ENCODE assay signal across 8 mouse cellular contexts in the genomic region with DNA sequence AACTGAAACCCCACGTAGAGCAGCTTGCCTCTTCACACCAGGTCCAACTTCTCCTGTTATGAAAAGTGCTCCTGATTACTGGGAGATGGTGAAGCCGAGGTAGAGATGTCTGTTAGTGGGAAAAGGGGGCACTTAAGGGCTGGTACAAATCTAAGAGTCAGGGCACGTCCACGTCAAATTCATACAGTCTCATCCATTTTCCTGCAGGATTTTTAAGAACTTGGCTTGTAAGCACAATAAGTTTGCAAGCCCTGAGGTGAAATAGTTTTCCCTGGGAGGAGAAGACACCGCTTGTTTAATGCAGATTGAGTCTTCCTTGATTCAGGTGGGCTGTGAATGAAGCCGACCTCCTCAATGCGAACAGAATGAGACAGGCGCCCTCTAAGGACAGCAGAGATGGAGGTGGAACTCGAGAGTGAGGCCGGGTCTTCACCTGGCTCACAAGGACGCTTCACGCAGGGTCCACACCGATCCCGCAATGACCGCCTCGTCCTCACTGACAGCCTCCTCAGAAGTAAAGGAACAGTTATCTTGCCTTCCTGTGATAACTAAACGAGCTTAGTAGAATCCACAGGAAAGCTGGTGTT. TPM values are rescaled to one million over a fixed set of nuclear protein-coding genes. Genes with fewer than 3 reads are reported as not detected.
DNase-seq lines count a peak whose midpoint lies in the region; ATAC-seq and TF ChIP-seq lines count a peak whose summit lies in the region.

No protein-coding gene starts in this region.

- DNase-seq in layer of hippocampus, adult 2 months (ENCODE audit: low spot score in 2 of 2) = no peak
- no peak for DNase-seq in layer of hippocampus, postnatal 25 days (ENCODE audit: extremely low spot score in 1 of 2, low spot score in 1 of 2)
- DNase-seq in MN1 (ENCODE audit: low spot score) = peak; percentile 18
- peak; percentile 58 for DNase-seq in embryo, embryonic 10.5 days (ENCODE audit: low spot score)
- DNase-seq in layer of hippocampus, adult 8-10 months (ENCODE audit: low spot score in 2 of 2) = no peak
- DNase-seq in testis, postnatal 14 days (ENCODE audit: low spot score) = no peak

- 2% methylated on average over 17 of the region's 17 CpGs for WGBS in hindbrain, embryonic 16.5 days
- WGBS in midbrain, embryonic 16.5 days = 2% methylated on average over 17 of the region's 17 CpGs

- H3K27me3 ChIP-seq in hindbrain, embryonic 16.5 days (replicated peaks; ENCODE audit: control insufficient read depth, insufficient read depth, low read length) = no peaks in the 10 kb centered on the region
- no peaks in the 10 kb centered on the region for H3K27me3 ChIP-seq in midbrain, embryonic 16.5 days (ENCODE audit: control insufficient read depth, insufficient read depth, low read depth, low read length)

- H3K4me3 ChIP-seq in layer of hippocampus, adult 2 months = peak overlapping the region; percentile 70
- H3K4me3 ChIP-seq in hindbrain, embryonic 16.5 days (ENCODE audit: low read length) = peak overlapping the region; percentile 51
- H3K4me3 ChIP-seq in midbrain, embryonic 16.5 days (ENCODE audit: low read depth, low read length) = peak overlapping the region; percentile 48

- H3K9me3 ChIP-seq in hindbrain, embryonic 16.5 days (ENCODE audit: control insufficient read depth, low read length) = no peaks in the 10 kb centered on the region
- no peaks in the 10 kb centered on the region for H3K9me3 ChIP-seq in midbrain, embryonic 16.5 days (replicated peaks; ENCODE audit: control insufficient read depth, low read length, poor library complexity, severe bottlenecking)

- H3K4me1 ChIP-seq in hindbrain, embryonic 16.5 days (ENCODE audit: control insufficient read depth, insufficient read depth, low read depth, low read length) = peaks cover 9% of the 10 kb centered on the region
- H3K4me1 ChIP-seq in midbrain, embryonic 16.5 days (ENCODE audit: control insufficient read depth, insufficient read depth, low read length) = peaks cover 12% of the 10 kb centered on the region

- peak; percentile 22 for TF ChIP-seq CTCF in layer of hippocampus, adult 2 months (conservative IDR thresholded peaks at IDR 0.05)

- H3K9ac ChIP-seq in hindbrain, embryonic 16.5 days (ENCODE audit: low read depth, low read length) = peak overlapping the region; percentile 66
- H3K9ac ChIP-seq in midbrain, embryonic 16.5 days (ENCODE audit: low read depth, low read length) = peak overlapping the region; percentile 62

- peak overlapping the region; percentile 94 for H3K27ac ChIP-seq in layer of hippocampus, adult 2 months
- peak overlapping the region; percentile 69 for H3K27ac ChIP-seq in hindbrain, embryonic 16.5 days (ENCODE audit: low read depth, low read length)
- peak overlapping the region; percentile 73 for H3K27ac ChIP-seq in midbrain, embryonic 16.5 days (ENCODE audit: low read length)

- peak overlapping the region; percentile 57 for H3K4me2 ChIP-seq in hindbrain, embryonic 16.5 days (ENCODE audit: low read length)
- H3K4me2 ChIP-seq in midbrain, embryonic 16.5 days (ENCODE audit: low read length) = peak overlapping the region; percentile 52

- H3K36me3 ChIP-seq in hindbrain, embryonic 16.5 days (ENCODE audit: control insufficient read depth, insufficient read depth, low read length) = no peaks in the 10 kb centered on the region
- H3K36me3 ChIP-seq in midbrain, embryonic 16.5 days (ENCODE audit: control insufficient read depth, insufficient read depth, low read length) = no peaks in the 10 kb centered on the region

- ATAC-seq in hindbrain, embryonic 16.5 days = peak; percentile 0; the same call in 1 of the 2 replicates
- ATAC-seq in midbrain, embryonic 16.5 days = 0 out of 2 replicates have a peak, but pooled peaks have one; percentile 0

RNA-seq across cellular contexts. Expression of a gene that starts 34.7 kb away (rescaled TPM):
- not detected for total RNA-seq in layer of hippocampus, adult 2 months (2021)
- total RNA-seq in layer of hippocampus, postnatal 25 days (2021) = not detected
- polyA plus RNA-seq in hindbrain, embryonic 16.5 days (2015; fragmentation: Nextera tagmentation; extraction: Ambion mirVana) = not detected in 2 replicates
- polyA plus RNA-seq in midbrain, embryonic 16.5 days (2015; fragmentation: Nextera tagmentation; extraction: Ambion mirVana) = not detected in 2 replicates
- not detected for total RNA-seq in layer of hippocampus, adult 8-10 months (2022)

RNA-seq across cellular contexts. Expression of a gene that starts 40.7 kb away (rescaled TPM):
- 10 to 100 TPM; 50.3 to 50.9 TPM for total RNA-seq in layer of hippocampus, adult 2 months (2021)
- 10 to 100 TPM; 52.9 to 54.8 TPM for total RNA-seq in layer of hippocampus, postnatal 25 days (2021)
- polyA plus RNA-seq in hindbrain, embryonic 16.5 days (2015; fragmentation: Nextera tagmentation; extraction: Ambion mirVana) = 3.0 and 3.2 TPM in 2 replicates
- polyA plus RNA-seq in midbrain, embryonic 16.5 days (2015; fragmentation: Nextera tagmentation; extraction: Ambion mirVana) = 3.3 and 3.6 TPM in 2 replicates
- total RNA-seq in layer of hippocampus, adult 8-10 months (2022) = 10 to 100 TPM; 49.6 to 55.3 (median 53.3) TPM

RNA-seq across cellular contexts. Expression of a gene that starts 56.0 kb away (rescaled TPM):
- total RNA-seq in layer of hippocampus, adult 2 months (2021) = not detected
- total RNA-seq in layer of hippocampus, postnatal 25 days (2021) = not detected
- not detected in 2 replicates for polyA plus RNA-seq in hindbrain, embryonic 16.5 days (2015; fragmentation: Nextera tagmentation; extraction: Ambion mirVana)
- not detected in 2 replicates for polyA plus RNA-seq in midbrain, embryonic 16.5 days (2015; fragmentation: Nextera tagmentation; extraction: Ambion mirVana)
- not detected for total RNA-seq in layer of hippocampus, adult 8-10 months (2022)

Comparison
In these comparisons a context has a peak if more than half of its experiments do, and no peak if none do; other contexts are left out.
1. DNase-seq: peak in MN1 (single experiment) and embryo, embryonic 10.5 days (single experiment); none in layer of hippocampus, adult 2 months (0 of 2), layer of hippocampus, postnatal 25 days (0 of 2), layer of hippocampus, adult 8-10 months (0 of 2) and testis, postnatal 14 days (single experiment).
2. Peak in every context shown above with its lines, with median percentiles within 50 percentile points of each other: H3K27ac ChIP-seq and H3K4me3 ChIP-seq.